Mouse (Mus musculus): ENCODE data around the gene Actn1.

DNA sequence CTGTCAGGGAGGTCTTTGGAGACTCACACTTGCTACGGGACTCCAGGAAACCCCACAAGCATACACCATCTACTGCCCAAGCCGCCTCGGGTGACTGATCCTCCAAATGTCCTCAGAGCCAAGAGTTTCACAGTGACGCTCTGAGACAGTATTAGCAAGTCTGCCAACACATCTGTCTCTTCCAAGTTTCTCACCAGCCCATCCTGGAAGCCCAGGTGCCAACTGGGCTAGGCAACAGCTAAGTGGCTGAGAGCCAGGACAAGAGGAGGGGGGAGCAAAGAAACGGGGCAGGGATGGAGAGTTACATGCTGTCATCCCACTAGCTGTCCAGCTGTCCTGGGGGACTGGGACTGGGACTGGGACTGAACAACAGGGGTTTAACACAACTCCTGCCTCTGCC lies 13.1 kb downstream of the Actn1 start:
- TF ChIP-seq CTCF (IDR thresholded peaks at IDR 0.05; ENCODE audit: insufficient read depth, low read length) (no peak), POLR2A (IDR thresholded peaks at IDR 0.05; ENCODE audit: borderline replicate concordance, extremely low read depth, low read depth, low read length) (no peak)

Data from lung, adult 2 months (tissue).